Mouse (Mus musculus) ovary, postnatal 14 days (tissue): ENCODE data around the gene Prss29.

ENCODE experiments used
- DNase-seq: peaks from one replicate; pipeline ENCODE4 v3.0.0; 2022; ENCODE audit warnings: low spot score

Gene Prss29

GRCm38 (mm10) chr17:25318354-25318753, at the start of gene Prss29:
Gene Prss29 (plus strand): TSS chr17:25318654.
- no peak for DNase-seq

- no peak for DNase-seq
These were observed 47.6 kb upstream of the Prss29 start for GRCm38 (mm10) chr17:25270795-25271335.

DNA sequence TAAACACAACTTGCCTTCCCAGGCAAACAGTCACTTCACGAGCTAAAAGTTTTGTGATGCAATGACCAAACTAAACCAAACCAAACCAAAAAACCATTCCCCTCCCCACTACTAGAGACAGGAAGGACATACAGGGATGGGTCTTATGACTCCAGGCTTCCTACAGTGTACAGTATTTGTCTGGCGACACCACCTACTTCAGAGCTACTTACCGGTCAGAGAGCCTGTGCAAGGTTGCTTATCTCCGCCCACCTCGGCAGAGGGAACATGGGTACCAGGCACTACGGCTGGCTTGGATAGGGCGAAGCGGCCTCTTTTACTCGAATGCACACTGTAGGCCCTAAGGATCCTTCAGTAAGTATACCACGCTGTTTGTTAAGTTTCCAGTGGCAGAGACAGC, 46.1 kb upstream of the Prss29 start:
- DNase-seq = no peak

GRCm38 (mm10) chr17:25272951-25273705, 45.3 kb upstream of the Prss29 start:
- peak; percentile 84 for DNase-seq

- DNase-seq = peak; percentile 95
These were observed 44.5 kb upstream of the Prss29 start for GRCm38 (mm10) chr17:25273706-25274501.

DNA sequence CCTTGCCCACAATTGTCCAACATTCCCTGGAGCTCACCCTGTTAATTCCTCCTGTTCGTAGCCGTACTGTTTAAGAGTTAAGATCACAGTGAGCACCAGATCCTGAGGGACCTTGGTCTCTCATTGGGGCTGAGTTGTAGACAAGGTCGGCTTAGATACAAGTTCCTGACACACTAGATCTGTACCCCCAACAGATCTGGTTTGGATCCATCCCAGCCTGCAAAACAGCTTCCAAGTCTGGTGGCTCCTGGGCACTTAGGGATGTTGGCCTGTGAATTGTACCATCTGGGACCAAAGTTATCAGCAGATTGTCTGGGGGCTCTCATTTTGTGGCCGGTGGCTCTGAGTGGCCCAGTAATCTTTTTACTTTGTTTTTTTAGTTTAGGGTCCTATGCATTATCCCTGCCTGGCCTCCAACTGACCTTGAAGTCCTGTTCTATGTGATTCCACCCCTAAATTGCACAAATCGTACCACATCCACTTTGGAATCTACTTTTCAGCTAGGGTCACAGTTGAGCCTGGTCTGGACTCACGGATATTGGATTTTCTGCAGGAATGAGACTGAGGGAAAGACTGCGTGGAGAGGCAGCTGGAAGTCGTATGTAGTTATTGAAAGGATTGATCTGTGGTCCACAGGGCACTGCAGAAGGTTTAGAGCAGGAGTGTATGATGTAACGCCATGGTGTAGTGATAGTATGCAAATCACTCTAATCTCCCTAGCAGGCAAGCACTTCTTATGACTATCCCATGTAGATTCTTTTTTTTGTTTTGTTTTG, 43.7 kb upstream of the Prss29 start, which contains the start of gene Ube2i:
Gene Ube2i, minus strand, starts transcription at position 52 of the 776 bp plus-strand sequence.
- no peak for DNase-seq

DNA sequence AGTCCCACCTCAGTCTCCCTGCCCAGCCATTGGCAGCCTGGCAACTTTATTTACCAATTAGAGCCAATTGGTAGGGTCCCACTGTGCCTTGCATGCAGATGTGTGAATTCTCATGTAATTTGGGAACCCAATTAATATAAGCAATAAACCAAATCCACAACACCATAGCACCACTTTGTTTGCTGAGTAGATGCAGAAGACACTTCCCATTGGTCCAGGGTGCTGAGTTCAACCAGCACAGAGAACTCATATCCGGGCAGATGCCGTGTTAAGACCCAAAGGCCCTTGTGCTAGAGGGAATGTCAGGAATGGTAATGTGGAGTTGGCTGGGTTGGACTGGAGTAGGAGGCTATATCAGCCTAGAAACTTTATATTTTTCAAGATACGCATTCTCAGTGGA, 42.6 kb upstream of the Prss29 start:
- no peak for DNase-seq

GRCm38 (mm10) chr17:25282133-25282532, 36.3 kb upstream of the Prss29 start:
- DNase-seq = no peak

- DNase-seq = peak; percentile 66
These were observed 33.4 kb upstream of the Prss29 start for GRCm38 (mm10) chr17:25285033-25285432.

GRCm38 (mm10) chr17:25288842-25289241, 29.6 kb upstream of the Prss29 start:
- DNase-seq = no peak

GRCm38 (mm10) chr17:25290411-25290810, 28.0 kb upstream of the Prss29 start:
- DNase-seq = no peak

DNA sequence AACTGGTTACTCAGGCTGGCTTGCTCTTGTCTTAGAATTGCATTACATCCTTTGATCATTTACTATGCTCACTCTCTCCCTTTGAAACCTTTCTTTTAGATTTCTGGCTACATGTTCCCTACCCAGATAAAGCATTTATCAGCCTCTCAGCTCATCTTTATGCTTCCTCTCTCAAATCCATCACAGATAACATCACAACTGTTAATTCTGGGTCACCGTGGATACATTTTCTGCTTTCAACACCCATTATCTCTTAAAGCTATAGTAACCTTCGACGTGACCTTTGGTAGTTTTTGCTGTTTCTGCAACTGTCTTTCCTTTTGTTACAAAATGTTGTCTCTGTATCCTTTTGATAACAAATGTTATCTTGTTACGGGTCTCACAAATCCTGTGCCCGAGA, 25.0 kb upstream of the Prss29 start:
- DNase-seq = no peak

DNA sequence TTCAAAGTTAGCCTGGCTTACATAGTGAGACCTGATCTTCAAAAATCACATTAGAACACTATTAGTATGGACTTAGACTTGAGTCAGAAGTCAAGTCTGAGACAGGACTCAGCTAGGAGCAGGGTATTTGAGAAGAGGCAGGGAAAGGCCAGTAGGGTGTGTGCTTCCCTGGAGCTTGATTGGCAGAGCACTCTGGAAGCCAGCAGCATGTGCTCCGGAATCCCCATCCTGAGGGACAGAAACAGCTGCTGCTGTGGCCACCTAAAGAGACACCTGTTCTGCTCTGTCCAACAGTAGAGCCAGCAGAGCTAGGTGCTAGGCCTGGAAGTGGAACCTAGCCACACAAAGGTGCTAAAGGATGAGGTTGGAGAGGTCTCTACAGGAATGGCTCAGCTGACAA, 24.3 kb upstream of the Prss29 start:
- DNase-seq = no peak

- DNase-seq = no peak
These were observed 20.4 kb upstream of the Prss29 start, which contains the start of gene Prss34 for GRCm38 (mm10) chr17:25298094-25298493. Gene Prss34 (plus strand): TSS chr17:25298394.

- no peak for DNase-seq
These were observed 10.1 kb upstream of the Prss29 start, which contains the start of gene Prss28 for GRCm38 (mm10) chr17:25308346-25308745. Gene Prss28 (plus strand): TSS chr17:25308646.

DNA sequence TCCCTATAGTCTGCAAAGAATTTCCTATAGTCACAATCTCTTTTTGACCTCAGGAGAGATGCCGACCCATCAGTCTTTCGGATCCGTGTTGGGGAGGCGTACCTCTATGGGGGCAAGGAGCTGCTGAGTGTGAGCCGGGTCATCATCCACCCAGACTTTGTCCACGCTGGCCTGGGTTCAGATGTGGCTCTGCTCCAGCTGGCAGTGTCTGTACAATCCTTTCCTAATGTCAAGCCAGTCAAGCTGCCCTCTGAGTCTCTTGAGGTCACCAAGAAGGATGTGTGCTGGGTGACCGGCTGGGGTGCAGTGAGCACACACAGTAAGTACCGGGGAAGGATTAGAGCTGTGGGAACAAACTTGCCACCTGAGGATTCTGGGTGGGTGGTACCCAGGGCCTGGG, 2.4 kb downstream of the Prss29 start:
- no peak for DNase-seq

DNA sequence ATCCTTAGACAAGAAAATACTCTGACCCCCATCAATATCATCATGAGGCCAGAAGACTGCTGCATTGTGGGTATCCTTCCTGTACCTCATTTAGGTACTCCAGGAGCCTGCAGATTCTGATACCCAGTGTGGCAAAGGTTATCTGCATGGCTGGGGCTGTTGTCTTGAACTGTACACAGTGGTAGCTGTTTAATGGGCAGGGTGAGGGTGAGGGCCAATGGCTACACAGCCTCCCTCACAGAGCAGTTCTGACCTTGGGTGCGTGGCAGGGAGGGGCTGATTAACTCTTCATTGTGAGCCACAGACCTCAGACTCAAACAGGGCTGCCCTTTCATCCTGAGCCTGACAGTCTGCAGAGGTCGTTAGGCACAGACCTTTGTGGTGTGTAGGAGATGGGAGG, 4.5 kb downstream of the Prss29 start:
- no peak for DNase-seq

DNA sequence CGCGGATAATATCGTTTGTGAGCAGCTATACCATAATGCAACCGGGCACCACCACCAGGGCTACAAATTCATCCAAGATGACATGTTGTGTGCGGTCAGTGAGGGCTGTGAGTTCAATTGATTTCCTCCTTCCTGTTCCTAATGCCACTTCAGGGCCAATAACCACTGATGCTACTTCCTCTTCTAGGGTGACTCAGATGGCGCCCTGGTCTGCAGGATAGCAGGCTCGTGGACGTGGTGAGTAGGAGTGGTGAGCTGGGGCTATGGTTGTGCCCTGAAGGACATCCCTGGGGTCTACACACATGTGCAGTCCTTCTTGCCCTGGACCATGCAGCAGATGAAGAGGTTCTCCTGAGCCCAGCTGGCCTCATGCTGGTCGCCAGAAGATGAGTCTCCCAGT, 13.9 kb downstream of the Prss29 start:
- no peak for DNase-seq

DNA sequence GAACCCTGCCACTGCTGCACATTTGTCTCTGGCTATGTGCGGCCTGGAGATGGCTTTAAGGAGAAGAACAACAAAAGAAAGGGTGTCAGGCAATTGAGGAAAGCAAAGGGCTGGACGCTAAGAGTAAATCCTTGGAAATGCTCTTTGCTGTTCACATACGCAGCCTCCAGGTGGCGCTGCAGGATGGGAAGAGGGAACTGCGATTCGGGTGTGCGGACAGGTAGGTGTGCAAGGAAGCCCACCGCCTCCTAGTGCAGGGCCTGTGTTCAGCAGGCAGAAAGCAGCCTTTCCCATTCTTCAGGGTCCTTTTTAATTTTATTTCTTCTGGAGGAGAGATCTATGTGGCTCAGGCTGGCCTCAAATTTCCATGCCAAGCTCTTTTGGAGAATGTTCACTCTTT, 15.5 kb downstream of the Prss29 start:
- DNase-seq = peak; percentile 63

GRCm38 (mm10) chr17:25338218-25338617, 19.8 kb downstream of the Prss29 start:
- no peak for DNase-seq

- no peak for DNase-seq
These were observed 21.5 kb downstream of the Prss29 start for GRCm38 (mm10) chr17:25340003-25340402.

- no peak for DNase-seq
These were observed 23.0 kb downstream of the Prss29 start for GRCm38 (mm10) chr17:25341490-25341889.
